Mouse (Mus musculus): ENCODE results near the gene Smyd1. TPM values are rescaled to one million over a fixed set of nuclear protein-coding genes. Genes with fewer than 3 reads are reported as not detected.

Gene Smyd1
- polyA plus RNA-seq (2012; rRNA removed), result 0.85 and 0.88 TPM in 2 replicates

GRCm38 (mm10) chr6:71321826-71322283, at the start of gene Smyd1:
Gene Smyd1, minus strand, starts transcription at chr6:71322233.
- no peak for DNase-seq (ENCODE audit: low read depth)

GRCm38 (mm10) chr6:71371085-71371605, 49.1 kb upstream of the Smyd1 start:
- TF ChIP-seq POLR2A (IDR thresholded peaks at IDR 0.05; ENCODE audit: borderline replicate concordance, extremely low read depth, insufficient read depth, insufficient read length, poor library complexity, severe bottlenecking) (no peak), CTCF (IDR thresholded peaks at IDR 0.05; ENCODE audit: borderline replicate concordance, extremely low read depth, insufficient read depth, insufficient read length) (no peak)
- no peak for DNase-seq (ENCODE audit: low read depth)

More at GRCm38 (mm10) chr6:71321826-71322283, at the start of gene Smyd1:
- TF ChIP-seq CTCF (IDR thresholded peaks at IDR 0.05; ENCODE audit: borderline replicate concordance, extremely low read depth, insufficient read depth, insufficient read length), result no peak
- no peak for TF ChIP-seq POLR2A (IDR thresholded peaks at IDR 0.05; ENCODE audit: borderline replicate concordance, extremely low read depth, insufficient read depth, insufficient read length, poor library complexity, severe bottlenecking)

GRCm38 (mm10) chr6:71369416-71369815, 47.4 kb upstream of the Smyd1 start:
- DNase-seq (ENCODE audit: low read depth), result no peak
- TF ChIP-seq CTCF (IDR thresholded peaks at IDR 0.05; ENCODE audit: borderline replicate concordance, extremely low read depth, insufficient read depth, insufficient read length) (no peak), POLR2A (IDR thresholded peaks at IDR 0.05; ENCODE audit: borderline replicate concordance, extremely low read depth, insufficient read depth, insufficient read length, poor library complexity, severe bottlenecking) (no peak)

- no peak for TF ChIP-seq POLR2A (IDR thresholded peaks at IDR 0.05; ENCODE audit: borderline replicate concordance, extremely low read depth, insufficient read depth, insufficient read length, poor library complexity, severe bottlenecking)
- TF ChIP-seq CTCF (IDR thresholded peaks at IDR 0.05; ENCODE audit: borderline replicate concordance, extremely low read depth, insufficient read depth, insufficient read length), result no peak
- no peak for DNase-seq (ENCODE audit: low read depth)
These were observed 42.0 kb upstream of the Smyd1 start for GRCm38 (mm10) chr6:71363995-71364394.

- TF ChIP-seq CTCF (IDR thresholded peaks at IDR 0.05; ENCODE audit: borderline replicate concordance, extremely low read depth, insufficient read depth, insufficient read length) (no peak), POLR2A (IDR thresholded peaks at IDR 0.05; ENCODE audit: borderline replicate concordance, extremely low read depth, insufficient read depth, insufficient read length, poor library complexity, severe bottlenecking) (no peak)
These were observed 39.2 kb upstream of the Smyd1 start for GRCm38 (mm10) chr6:71361156-71361670.

GRCm38 (mm10) chr6:71360751-71361150, 38.7 kb upstream of the Smyd1 start:
- no peak for TF ChIP-seq POLR2A (IDR thresholded peaks at IDR 0.05; ENCODE audit: borderline replicate concordance, extremely low read depth, insufficient read depth, insufficient read length, poor library complexity, severe bottlenecking)
- TF ChIP-seq CTCF (IDR thresholded peaks at IDR 0.05; ENCODE audit: borderline replicate concordance, extremely low read depth, insufficient read depth, insufficient read length), result no peak
- no peak for DNase-seq (ENCODE audit: low read depth)

More at GRCm38 (mm10) chr6:71361156-71361670, 39.2 kb upstream of the Smyd1 start:
- DNase-seq (ENCODE audit: low read depth), result no peak

GRCm38 (mm10) chr6:71360221-71360620, 38.2 kb upstream of the Smyd1 start:
- DNase-seq (ENCODE audit: low read depth), result no peak
- TF ChIP-seq CTCF (IDR thresholded peaks at IDR 0.05; ENCODE audit: borderline replicate concordance, extremely low read depth, insufficient read depth, insufficient read length) (no peak), POLR2A (IDR thresholded peaks at IDR 0.05; ENCODE audit: borderline replicate concordance, extremely low read depth, insufficient read depth, insufficient read length, poor library complexity, severe bottlenecking) (no peak)

- no peak for TF ChIP-seq CTCF (IDR thresholded peaks at IDR 0.05; ENCODE audit: borderline replicate concordance, extremely low read depth, insufficient read depth, insufficient read length)
- TF ChIP-seq POLR2A (IDR thresholded peaks at IDR 0.05; ENCODE audit: borderline replicate concordance, extremely low read depth, insufficient read depth, insufficient read length, poor library complexity, severe bottlenecking), result no peak
- DNase-seq (ENCODE audit: low read depth), result no peak
These were observed 35.5 kb upstream of the Smyd1 start for GRCm38 (mm10) chr6:71357493-71357892.

GRCm38 (mm10) chr6:71353722-71354121, 31.7 kb upstream of the Smyd1 start:
- no peak for DNase-seq (ENCODE audit: low read depth)
- TF ChIP-seq CTCF (IDR thresholded peaks at IDR 0.05; ENCODE audit: borderline replicate concordance, extremely low read depth, insufficient read depth, insufficient read length), result no peak
- TF ChIP-seq POLR2A (IDR thresholded peaks at IDR 0.05; ENCODE audit: borderline replicate concordance, extremely low read depth, insufficient read depth, insufficient read length, poor library complexity, severe bottlenecking), result no peak

GRCm38 (mm10) chr6:71352866-71353427, 30.9 kb upstream of the Smyd1 start:
- DNase-seq (ENCODE audit: low read depth), result no peak

GRCm38 (mm10) chr6:71352201-71352600, 30.2 kb upstream of the Smyd1 start:
- DNase-seq (ENCODE audit: low read depth), result no peak
- TF ChIP-seq CTCF (IDR thresholded peaks at IDR 0.05; ENCODE audit: borderline replicate concordance, extremely low read depth, insufficient read depth, insufficient read length) (no peak), POLR2A (IDR thresholded peaks at IDR 0.05; ENCODE audit: borderline replicate concordance, extremely low read depth, insufficient read depth, insufficient read length, poor library complexity, severe bottlenecking) (no peak)

More at GRCm38 (mm10) chr6:71352866-71353427, 30.9 kb upstream of the Smyd1 start:
- TF ChIP-seq CTCF (IDR thresholded peaks at IDR 0.05; ENCODE audit: borderline replicate concordance, extremely low read depth, insufficient read depth, insufficient read length) (no peak), POLR2A (IDR thresholded peaks at IDR 0.05; ENCODE audit: borderline replicate concordance, extremely low read depth, insufficient read depth, insufficient read length, poor library complexity, severe bottlenecking) (no peak)

- DNase-seq (ENCODE audit: low read depth), result no peak
- TF ChIP-seq POLR2A (IDR thresholded peaks at IDR 0.05; ENCODE audit: borderline replicate concordance, extremely low read depth, insufficient read depth, insufficient read length, poor library complexity, severe bottlenecking) (no peak), CTCF (IDR thresholded peaks at IDR 0.05; ENCODE audit: borderline replicate concordance, extremely low read depth, insufficient read depth, insufficient read length) (no peak)
These were observed 29.2 kb upstream of the Smyd1 start for GRCm38 (mm10) chr6:71351201-71351600.
